Mouse (Mus musculus) heart, embryonic 11.5 days (tissue): ENCODE data around the gene Blvrb. TPM values are rescaled to one million over a fixed set of nuclear protein-coding genes. Genes with fewer than 3 reads are reported as not detected.

Experiments used
- ATAC-seq: fragments of 200-750 bp; cut with Nextera tagmentation; replicated peaks from 2 replicates; pipeline ENCODE4 v1.8.0; 2017; ENCODE audit warnings: moderate library complexity; ENCODE audit not compliant: insufficient number of reproducible peaks, low FRiP score, low TSS enrichment
- H3K27ac ChIP-seq: fragments of 300-500 bp; sonication (generic); 2 replicates; pipeline ENCODE4 v1.5.1; 2014; ENCODE audit warnings: mild to moderate bottlenecking, low read depth, low read length
- H3K27me3 ChIP-seq: fragments of 300-500 bp; sonication (generic); 2 replicates; pipeline ENCODE4 v1.6.1; 2014; ENCODE audit warnings: mild to moderate bottlenecking, low read length, mixed read lengths; ENCODE audit not compliant: control insufficient read depth, insufficient read depth
- H3K36me3 ChIP-seq: fragments of 300-500 bp; sonication (generic); 2 replicates; pipeline ENCODE4 v1.6.1; 2014; ENCODE audit warnings: mild to moderate bottlenecking, low read length, moderate library complexity, mixed read lengths; ENCODE audit not compliant: control insufficient read depth, insufficient read depth
- H3K4me1 ChIP-seq: fragments of 300-500 bp; sonication (generic); 2 replicates; pipeline ENCODE4 v1.6.1; 2014; ENCODE audit warnings: low read length; ENCODE audit not compliant: control insufficient read depth, insufficient read depth
- H3K4me2 ChIP-seq: fragments of 300-500 bp; sonication (generic); 2 replicates; pipeline ENCODE4 v1.6.1; 2014; ENCODE audit warnings: mild to moderate bottlenecking, moderate library complexity
- H3K4me3 ChIP-seq: fragments of 300-500 bp; sonication (generic); 2 replicates; pipeline ENCODE4 v1.5.1; 2014; ENCODE audit warnings: low read depth, low read length
- H3K9ac ChIP-seq: fragments of 300-500 bp; sonication (generic); 2 replicates; pipeline ENCODE4 v1.6.1; 2014; ENCODE audit warnings: mild to moderate bottlenecking, low read depth, low read length, moderate library complexity
- H3K9me3 ChIP-seq: fragments of 300-500 bp; sonication (generic); replicated peaks from 2 replicates; pipeline ENCODE4 v1.6.1; 2016; ENCODE audit warnings: low read length; ENCODE audit not compliant: control insufficient read depth
- WGBS: fragments of 180-500 bp; shearing (Covaris S2); extraction: QIAGEN DNeasy Blood & Tissue Kit; methylation state at CpG from one replicate; pipeline ENCODE4 v1.1.7; 2014; ENCODE audit not compliant: insufficient replicate concordance; 5-methylcytosine and 5-hydroxymethylcytosine counted together
- polyA plus RNA-seq: library from polyadenylated mRNA; unstranded; fragments of >200 nt; fragmentation: Nextera tagmentation; extraction: Ambion mirVana; gene quantifications from 2 replicates; pipeline ENCODE4 v1.2.1, GENCODE M21; 2014

Gene Blvrb
- polyA plus RNA-seq, 1 experiment from 2014 or later, result 121 TPM

- peak overlapping the region; percentile 99 for H3K27ac ChIP-seq
- H3K36me3 ChIP-seq, result no peaks in the 10 kb centered on the region
- WGBS, result 1% methylated on average over 54 of the region's 54 CpGs
- peak overlapping the region; percentile 84 for H3K9ac ChIP-seq
- peak overlapping the region; percentile 65 for H3K4me3 ChIP-seq
- H3K4me1 ChIP-seq, result peaks cover 14% of the 10 kb centered on the region
- no peaks in the 10 kb centered on the region for H3K9me3 ChIP-seq
- H3K4me2 ChIP-seq, result peak overlapping the region; percentile 82
- peak; percentile 94 for ATAC-seq
- H3K27me3 ChIP-seq, result no peaks in the 10 kb centered on the region
Measured at GRCm38 (mm10) chr7:27507711-27508647, 60.2 kb downstream of the Blvrb start.

DNA sequence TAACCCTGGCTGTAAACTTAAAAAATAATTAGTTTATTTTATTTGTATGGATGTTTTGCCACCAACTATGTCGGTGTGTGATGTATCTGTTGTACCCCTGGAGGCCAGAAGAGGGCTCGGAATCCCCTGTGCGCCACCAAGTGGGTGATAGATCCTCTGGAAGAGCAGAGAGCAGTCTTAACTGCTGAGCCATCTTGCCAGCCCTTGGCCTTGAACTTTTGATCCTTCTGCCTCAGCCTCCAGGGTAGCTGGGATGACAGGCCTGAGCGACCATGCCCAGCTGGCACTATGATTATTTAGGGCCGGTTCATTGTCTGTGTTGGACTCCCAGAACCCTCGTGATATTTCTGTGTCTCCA is 60.8 kb downstream of the Blvrb start:
- H3K4me3 ChIP-seq, result peak overlapping the region; percentile 65
- no peaks in the 10 kb centered on the region for H3K27me3 ChIP-seq
- peaks cover 12% of the 10 kb centered on the region for H3K4me1 ChIP-seq
- H3K9ac ChIP-seq, result no peak overlapping the region; the same call in 1 of the 2 replicates
- WGBS, result 23% methylated on average over 6 of the region's 6 CpGs
- no peaks in the 10 kb centered on the region for H3K9me3 ChIP-seq
- peak; percentile 69 for ATAC-seq
- peak overlapping the region; percentile 82 for H3K4me2 ChIP-seq
- H3K27ac ChIP-seq, result peak overlapping the region; percentile 99; the same call in 1 of the 2 replicates
- H3K36me3 ChIP-seq, result no peaks in the 10 kb centered on the region

DNA sequence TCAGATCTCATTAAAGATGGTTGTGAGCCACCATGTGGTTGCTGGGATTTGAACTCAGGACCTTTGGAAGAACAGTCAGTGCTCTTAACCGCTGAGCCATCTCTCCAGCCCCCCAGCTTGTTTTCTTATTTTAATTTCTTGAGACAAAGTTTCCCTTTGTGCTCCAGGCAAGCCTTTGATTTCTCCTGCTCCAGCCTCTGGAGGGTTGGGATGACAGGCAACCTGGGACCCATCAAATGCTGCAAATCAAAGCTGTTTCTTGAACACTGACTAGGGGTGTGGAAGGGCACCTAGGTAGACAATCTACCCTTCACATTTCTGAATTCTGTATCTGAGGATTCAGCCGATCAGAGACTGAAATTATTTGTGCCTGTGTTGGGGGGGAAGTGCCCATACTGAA is 63.0 kb downstream of the Blvrb start:
- Histone ChIP-seq H3K4me2 (no peak overlapping the region), H3K4me3 (no peak overlapping the region), H3K9me3 (no peaks in the 10 kb centered on the region), H3K9ac (no peak overlapping the region), H3K27me3 (no peaks in the 10 kb centered on the region), H3K36me3 (no peaks in the 10 kb centered on the region), H3K27ac (no peak overlapping the region), H3K4me1 (peaks cover 12% of the 10 kb centered on the region)
- WGBS, result 84% methylated on average over 2 of the region's 2 CpGs
- ATAC-seq, result no peak

DNA sequence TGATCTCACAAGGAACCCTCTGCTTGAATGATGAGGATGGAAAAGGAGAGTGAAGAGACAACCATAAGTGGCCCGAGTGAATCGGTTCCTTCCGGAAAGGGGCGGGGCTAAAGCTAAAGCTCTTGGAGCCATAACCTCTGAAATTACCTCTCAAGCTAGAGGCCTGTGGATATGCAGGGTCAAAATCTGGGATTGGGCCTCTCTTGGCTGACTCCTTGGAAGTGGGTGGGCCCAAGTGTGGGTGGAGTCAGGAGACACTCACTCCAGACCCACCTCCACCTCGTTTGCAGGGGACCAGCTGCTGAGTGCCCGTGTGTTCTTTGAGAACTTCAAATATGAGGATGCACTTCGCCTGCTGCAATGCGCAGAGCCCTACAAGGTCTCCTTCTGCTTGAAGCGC is 67.2 kb downstream of the Blvrb start:
- WGBS, result 68% methylated on average over 9 of the region's 9 CpGs
- no peak; the same call in 1 of the 2 replicates for ATAC-seq
- H3K9me3 ChIP-seq, result no peaks in the 10 kb centered on the region

More for the DNA sequence above, 67.2 kb downstream of the Blvrb start:
- no peak overlapping the region for H3K4me2 ChIP-seq
- H3K36me3 ChIP-seq, result no peaks in the 10 kb centered on the region
- H3K9ac ChIP-seq, result no peak overlapping the region
- H3K4me1 ChIP-seq, result no peaks in the 10 kb centered on the region
- H3K27me3 ChIP-seq, result no peaks in the 10 kb centered on the region
- H3K27ac ChIP-seq, result no peak overlapping the region
- no peak overlapping the region for H3K4me3 ChIP-seq

Other genes with a start within 250 kb of the Blvrb start
- 2.8 and 3.2 TPM in 2 replicates for gene Itpkc, start 219.3 kb upstream of the Blvrb start, polyA plus RNA-seq
- 9.1 and 10.6 TPM in 2 replicates for gene Coq8b, start 215.0 kb upstream of the Blvrb start, polyA plus RNA-seq
- 3.4 and 4.6 TPM in 2 replicates for gene Numbl, start 189.5 kb upstream of the Blvrb start, polyA plus RNA-seq
- 28.9 and 31.5 TPM in 2 replicates for gene Ltbp4, start 110.3 kb upstream of the Blvrb start, polyA plus RNA-seq
- 33.3 and 34.1 TPM in 2 replicates for gene Shkbp1, start 92.0 kb upstream of the Blvrb start, polyA plus RNA-seq
- gene Gm20479, start 90.6 kb upstream of the Blvrb start, polyA plus RNA-seq, result 1.6 and 2.1 TPM in 2 replicates
- gene Sptbn4, start 292 bp upstream of the Blvrb start, polyA plus RNA-seq, result 0.23 and 0.30 TPM in 2 replicates
- gene Sertad3, start 25.8 kb downstream of the Blvrb start, polyA plus RNA-seq, result 19.9 and 20.3 TPM in 2 replicates
- gene Sertad1, start 38.9 kb downstream of the Blvrb start, polyA plus RNA-seq, result 37.5 and 38.8 TPM in 2 replicates
- gene Prx, start 51.3 kb downstream of the Blvrb start, polyA plus RNA-seq, result 0.76 and 0.96 TPM in 2 replicates
- 0.44 and 0.57 TPM in 2 replicates for gene Hipk4, start 75.3 kb downstream of the Blvrb start, polyA plus RNA-seq
- gene Pld3, start 105.2 kb downstream of the Blvrb start, polyA plus RNA-seq, result 59.5 and 64.2 TPM in 2 replicates
- 22.5 and 29.3 TPM in 2 replicates for gene 2310022A10Rik, start 105.3 kb downstream of the Blvrb start, polyA plus RNA-seq
- 72.1 and 78.0 TPM in 2 replicates for gene Akt2, start 143.6 kb downstream of the Blvrb start, polyA plus RNA-seq
- not detected in 2 replicates for gene Ttc9b, start 205.9 kb downstream of the Blvrb start, polyA plus RNA-seq
- gene Map3k10, start 226.6 kb downstream of the Blvrb start, polyA plus RNA-seq, result 3.0 and 3.6 TPM in 2 replicates
- 1.7 and 3.1 TPM in 2 replicates for gene Zfp607b, start 241.4 kb downstream of the Blvrb start, polyA plus RNA-seq